Mouse (Mus musculus) spleen, adult 2 months (tissue): ENCODE data around the gene Osbpl3.

Experiments used
- CTCF ChIP-seq: fragments of 200-500 bp; IDR thresholded peaks from 2 replicates; pipeline ENCODE4 v1.5.1; 2011; ENCODE audit warnings: mild to moderate bottlenecking, inconsistent platforms; ENCODE audit not compliant: insufficient read depth, insufficient read length, insufficient replicate concordance; ENCODE audit errors: extremely low read depth
- POLR2A ChIP-seq: fragments of 200-500 bp; IDR thresholded peaks from 2 replicates; pipeline ENCODE4 v1.6.1; 2011; ENCODE audit warnings: low read depth, low read length, inconsistent platforms

GRCm38 (mm10) chr6:50457551-50458348 is 1.7 kb upstream of the Osbpl3 start:
- no peak for TF ChIP-seq CTCF
- TF ChIP-seq POLR2A: no peak
